Mouse (Mus musculus) heart, postnatal 4 days (tissue): ENCODE measurements around the gene Dedd2. TPM values are rescaled to one million over a fixed set of nuclear protein-coding genes. Genes with fewer than 3 reads are reported as not detected.
"Not testable (repeated sequence)": the region's sequence is repeated elsewhere in the genome, so short reads cannot be mapped to it uniquely, and the experiment has no call there.

Experiments used
- DNase-seq: peaks from one replicate; pipeline ENCODE4 v3.0.0; 2021
- total RNA-seq, 2 experiments: library from RNA; stranded (reverse); gene quantifications; 2 replicates each; pipeline ENCODE4 v1.2.3; 2021

Dedd2 gene
- total RNA-seq = 1 to 10 TPM; 7.2 to 9.6 TPM

GRCm38 (mm10) chr7:25220457-25221101 lies at the start of gene Dedd2:
Gene Dedd2 (minus strand): TSS chr7:25220615.
- DNase-seq = peak; percentile 37

DNA sequence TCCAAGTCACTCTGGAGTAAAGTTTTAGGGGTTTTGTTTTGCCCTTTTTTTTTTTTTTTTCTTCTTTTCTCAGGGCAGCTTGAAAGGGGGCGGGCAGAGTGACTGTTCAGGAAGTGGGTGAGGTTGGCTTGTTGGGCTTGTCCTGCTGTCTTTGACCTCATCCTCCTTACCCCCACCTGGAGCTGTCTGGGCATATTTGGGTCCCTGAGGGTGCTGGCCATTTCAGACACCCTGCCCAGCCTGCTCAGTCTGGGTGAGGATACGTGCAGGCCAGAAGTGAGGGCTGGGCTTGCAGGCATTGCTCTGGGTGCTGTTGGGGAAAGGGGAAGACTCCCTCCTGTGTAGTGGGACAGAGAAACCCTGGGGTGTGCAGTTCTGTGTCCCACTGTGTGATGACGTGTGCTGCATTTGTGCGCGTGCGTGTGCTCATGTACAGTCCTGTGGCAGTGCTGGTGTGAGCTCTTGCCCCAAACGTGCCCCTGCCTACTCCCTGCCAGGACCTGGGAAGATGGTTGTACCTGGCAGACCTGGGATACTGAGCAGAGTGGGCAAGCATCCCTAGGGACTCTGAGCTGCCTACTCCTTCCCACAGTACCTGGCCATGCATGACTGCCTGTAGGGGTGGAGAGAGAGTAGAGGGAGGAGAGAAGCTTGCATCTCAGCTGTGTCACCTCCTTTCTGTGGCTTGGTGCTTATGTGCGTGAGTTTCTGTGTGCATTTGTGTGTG lies 49.3 kb upstream of the Dedd2 start:
- peak; percentile 6 for DNase-seq

DNA sequence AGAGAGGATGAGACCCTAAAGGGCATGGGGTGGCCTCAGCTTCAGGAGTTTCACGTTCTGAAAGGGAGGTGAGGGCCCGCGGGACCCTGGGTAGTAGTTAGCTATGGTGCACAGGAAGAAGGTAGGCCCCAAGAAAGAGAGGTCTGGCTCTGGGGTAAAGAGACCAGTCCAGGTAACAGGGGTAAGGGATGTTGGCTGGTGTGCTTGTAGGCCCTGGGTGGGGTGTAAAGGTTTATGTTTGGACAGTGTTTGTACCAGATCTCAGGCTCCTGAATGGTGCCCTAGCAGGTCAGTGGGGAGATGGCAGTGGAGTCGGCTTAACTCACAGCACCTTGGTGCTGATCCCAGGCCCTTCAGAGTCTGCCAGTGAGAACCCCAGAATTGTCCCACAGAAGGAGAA lies 48.6 kb upstream of the Dedd2 start:
- peak; percentile 13 for DNase-seq

GRCm38 (mm10) chr7:25268588-25268987 lies 48.2 kb upstream of the Dedd2 start:
- no peak for DNase-seq

DNA sequence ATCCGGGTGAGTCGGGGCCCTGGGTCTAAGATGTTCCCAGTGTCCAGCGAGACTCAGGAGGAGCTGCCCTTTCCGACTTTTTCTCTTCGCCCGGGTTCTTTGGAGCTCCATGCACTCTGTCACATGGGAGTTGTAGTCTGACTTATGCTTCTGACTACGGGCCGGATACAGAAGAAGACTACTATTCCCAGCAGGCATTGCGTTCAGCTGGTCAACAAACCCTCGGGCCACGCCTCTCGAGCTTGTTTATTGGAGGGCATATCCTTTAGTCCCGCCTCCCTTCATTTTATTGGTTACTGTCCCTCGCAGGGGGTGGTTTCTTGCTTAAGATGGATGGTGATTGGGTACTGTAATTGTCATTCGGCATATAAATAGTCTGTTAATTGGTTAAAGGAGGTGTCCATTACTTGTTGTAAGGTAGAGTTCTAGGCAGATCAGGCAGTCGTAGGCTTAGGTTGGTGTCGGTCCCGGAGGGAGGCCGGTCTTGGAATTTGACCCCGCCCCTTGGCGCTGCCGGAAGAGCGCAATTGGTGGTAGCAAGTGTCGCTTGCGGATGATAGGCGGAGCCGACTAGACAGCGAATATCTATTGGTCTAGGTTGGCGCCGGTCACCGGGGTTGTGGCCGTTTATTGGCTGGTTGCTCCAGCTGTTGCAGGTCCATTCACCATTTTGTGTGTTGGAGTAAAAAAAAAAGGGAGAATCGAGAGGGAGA lies 47.5 kb upstream of the Dedd2 start:
- DNase-seq = peak; percentile 99

DNA sequence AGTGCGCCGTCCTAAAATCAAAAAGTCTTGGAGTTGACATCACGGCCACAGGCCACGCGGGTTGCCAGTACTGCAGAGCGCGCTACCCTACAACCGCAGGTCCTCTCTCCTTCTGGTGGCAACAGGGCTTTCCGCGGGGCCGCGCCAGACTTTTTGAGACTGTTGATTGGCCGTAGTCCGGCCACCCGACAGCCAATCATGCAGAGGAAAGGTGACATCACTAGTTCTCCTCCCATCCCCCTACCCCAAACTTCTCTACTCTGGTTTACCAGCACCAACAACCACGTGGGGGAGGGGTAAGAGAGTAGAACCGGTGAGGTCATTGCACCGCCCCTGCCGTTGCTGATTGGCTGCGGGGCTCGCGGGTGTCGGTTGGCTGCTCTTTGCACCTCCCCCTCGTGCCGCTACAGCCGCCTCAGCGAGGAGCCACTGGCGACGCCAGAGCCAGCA lies 46.9 kb upstream of the Dedd2 start, which contains the start of gene Cic:
TSS of gene Cic (plus strand) at position 404 of the 450 bp plus-strand sequence.
- DNase-seq = peak; percentile 98

GRCm38 (mm10) chr7:25266180-25266962 lies 46.0 kb upstream of the Dedd2 start:
- no peak for DNase-seq

- DNase-seq = not testable (repeated sequence)
Observed at GRCm38 (mm10) chr7:25265743-25266142, 45.3 kb upstream of the Dedd2 start.

- DNase-seq = no peak
Observed at GRCm38 (mm10) chr7:25263968-25264870, 43.8 kb upstream of the Dedd2 start.

DNA sequence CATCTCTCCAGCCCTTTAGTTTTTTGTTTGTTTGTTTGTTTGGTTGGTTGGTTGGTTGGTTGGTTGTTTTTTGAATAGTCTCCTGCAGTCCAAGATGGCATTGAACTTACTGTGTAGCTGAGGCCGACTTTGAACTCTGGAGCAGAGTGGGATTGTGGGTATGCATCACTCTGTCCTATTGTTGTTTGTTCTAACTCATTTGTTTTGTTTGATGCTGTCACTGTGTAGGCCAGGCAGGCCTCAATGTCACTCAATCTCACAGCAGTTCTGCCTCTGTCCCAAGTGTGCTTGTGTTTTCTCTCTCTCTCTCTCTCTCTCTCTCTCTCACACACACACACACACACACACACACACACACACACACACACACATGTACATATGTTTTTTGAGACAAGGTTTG lies 41.5 kb upstream of the Dedd2 start:
- no peak for DNase-seq

GRCm38 (mm10) chr7:25251822-25252221 lies 31.4 kb upstream of the Dedd2 start:
- peak; percentile 26 for DNase-seq

DNA sequence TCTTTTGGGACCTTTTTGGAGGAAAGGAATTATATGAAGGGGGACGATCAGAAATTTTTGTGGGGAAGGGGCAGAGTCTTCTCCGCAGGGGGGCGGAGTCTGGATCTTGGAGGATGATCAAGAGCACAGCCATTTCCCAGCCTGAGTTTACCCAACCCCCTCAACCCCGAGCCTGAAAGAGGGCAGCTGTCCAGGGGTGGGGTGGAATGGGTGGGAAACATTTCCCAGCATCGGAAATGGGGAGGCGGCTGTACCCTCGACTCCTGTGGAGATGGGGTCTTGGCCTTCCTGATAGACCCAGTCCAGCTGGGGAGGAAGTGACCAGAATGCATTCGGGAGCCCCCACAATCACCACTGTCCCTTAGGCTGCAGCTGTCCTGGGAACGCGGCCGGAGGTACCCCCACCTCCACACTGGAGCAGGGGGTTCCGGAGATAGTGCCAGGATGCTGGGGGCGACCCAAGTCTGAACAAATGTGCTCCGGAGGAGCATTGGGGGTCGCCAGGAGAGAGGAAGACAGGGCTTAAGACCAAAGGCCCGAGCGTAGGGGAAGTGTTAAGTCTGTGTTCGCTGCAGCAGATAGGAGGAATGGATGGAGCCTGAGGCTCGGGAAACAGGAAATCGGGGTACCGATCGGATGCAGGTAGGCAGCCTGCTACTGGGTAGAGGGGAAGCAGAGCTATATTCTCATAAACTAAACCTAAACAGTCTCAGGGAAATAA lies 30.8 kb upstream of the Dedd2 start:
- DNase-seq = peak; percentile 88

DNA sequence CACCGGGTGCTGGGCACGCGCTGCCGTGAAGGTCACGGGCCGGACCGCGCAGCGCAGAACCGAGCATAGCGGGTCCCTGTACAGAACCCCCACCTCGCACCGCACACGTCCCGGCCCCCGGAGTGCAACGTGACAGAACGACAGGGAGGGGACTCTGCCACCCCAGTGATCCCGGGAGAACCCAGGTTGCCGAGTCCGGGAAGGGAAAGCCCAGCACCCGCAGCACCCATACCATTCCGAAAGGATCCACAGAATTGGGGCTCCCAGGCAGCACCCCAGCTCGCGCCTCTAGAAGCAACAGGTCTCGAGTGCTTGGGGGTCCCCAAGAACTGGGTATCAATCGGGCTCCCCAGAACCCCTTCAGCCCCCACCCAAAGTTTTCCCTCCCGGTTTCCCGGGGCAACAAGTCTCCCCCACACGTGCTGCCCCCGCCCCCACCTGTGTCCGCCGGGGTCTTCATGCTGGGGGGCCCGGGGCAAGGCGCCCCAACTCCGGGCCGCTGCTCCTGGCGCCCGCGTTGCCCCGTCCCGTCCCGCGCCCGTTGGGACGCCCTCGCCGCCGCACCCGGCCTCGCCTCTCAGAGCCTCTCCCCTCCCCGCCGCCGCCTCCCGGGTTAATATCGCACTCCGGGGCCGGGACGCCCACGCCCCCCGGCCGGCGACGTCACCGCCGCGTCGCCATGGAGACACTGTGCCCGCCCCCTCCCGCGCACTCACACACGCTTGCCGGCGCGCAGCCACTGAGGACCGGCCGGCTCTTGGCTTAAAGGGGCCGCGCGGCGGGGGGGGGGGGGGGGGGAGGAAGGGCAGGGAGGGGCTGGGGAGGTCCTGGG lies 29.9 kb upstream of the Dedd2 start, which contains the start of gene Erf:
TSS of gene Erf (minus strand) at position 621 of the 832 bp plus-strand sequence.
- peak; percentile 98 for DNase-seq

- peak; percentile 84 for DNase-seq
Observed at GRCm38 (mm10) chr7:25249314-25250140, 29.1 kb upstream of the Dedd2 start.

- peak; percentile 46 for DNase-seq
Observed at GRCm38 (mm10) chr7:25248846-25249313, 28.5 kb upstream of the Dedd2 start.

- peak; percentile 67 for DNase-seq
Observed at GRCm38 (mm10) chr7:25248018-25248647, 27.7 kb upstream of the Dedd2 start.

DNA sequence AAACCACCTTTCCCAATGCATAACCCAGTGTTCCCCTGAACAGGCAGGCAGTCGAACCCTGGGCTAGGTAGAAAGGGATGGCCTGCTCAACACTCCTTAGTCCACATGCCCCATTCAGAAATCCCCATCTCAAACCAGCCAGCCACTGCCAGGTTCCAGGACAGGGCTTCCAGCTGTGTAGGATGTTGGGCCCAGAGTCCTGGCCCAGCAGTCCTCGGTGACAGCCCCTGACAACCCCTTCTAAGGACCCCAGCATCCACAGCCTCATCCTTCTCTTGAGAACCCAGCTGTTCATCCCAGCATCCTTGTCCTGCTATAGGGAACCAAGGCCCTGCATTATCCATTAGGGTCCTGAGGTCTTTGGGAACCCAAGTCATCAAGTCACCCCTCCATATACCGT lies 27.1 kb upstream of the Dedd2 start:
- DNase-seq = no peak

- peak; percentile 31 for DNase-seq
Observed at GRCm38 (mm10) chr7:25246759-25247137, 26.3 kb upstream of the Dedd2 start.
